Comparison of ENCODE assay signal across 8 mouse cellular contexts in the genomic region with DNA sequence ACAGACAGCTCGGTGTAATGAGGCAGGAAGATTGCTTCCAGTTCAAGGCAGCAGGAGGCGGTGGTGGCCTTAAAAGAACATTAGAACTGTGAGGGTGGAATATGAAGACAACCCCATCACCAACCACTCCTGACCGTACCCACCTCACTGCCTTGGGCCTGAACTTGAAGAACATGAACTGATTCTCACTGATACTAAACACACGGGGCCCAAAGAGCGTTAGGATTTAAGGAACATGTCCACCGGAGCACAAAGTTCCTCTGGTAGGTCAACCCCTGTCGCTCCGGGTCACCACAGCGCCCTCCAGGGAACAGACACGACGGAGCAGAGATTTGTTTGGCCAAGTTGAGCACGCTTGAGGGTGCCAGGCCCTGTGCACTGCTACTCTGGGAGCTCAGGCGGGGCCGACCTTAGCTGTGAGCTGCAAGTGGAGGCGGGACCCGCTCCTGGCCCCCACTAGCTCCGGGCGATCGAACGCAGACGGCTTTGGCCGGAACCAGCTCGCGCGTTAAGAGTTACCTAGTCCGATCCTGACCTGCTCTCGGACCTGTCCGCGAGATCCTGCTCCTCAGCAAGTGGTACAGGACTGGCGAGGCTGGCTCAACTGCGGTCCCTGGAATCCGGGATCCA. TPM values are rescaled to one million over a fixed set of nuclear protein-coding genes. Genes with fewer than 3 reads are reported as not detected.
A peak's percentile ranks its signal among the peaks of the same experiment; 100 is the strongest.
DNase-seq lines count a peak whose midpoint lies in the region; ATAC-seq and TF ChIP-seq lines count a peak whose summit lies in the region.

No protein-coding gene starts in this region.

- H3K9ac ChIP-seq in heart, embryonic 12.5 days: peak overlapping the region; percentile 77

- peak; percentile 78 for ATAC-seq in heart, embryonic 12.5 days (ENCODE audit: insufficient number of reproducible peaks, low FRiP score)

- no peaks in the 10 kb centered on the region for H3K27me3 ChIP-seq in E14TG2a.4 (ENCODE audit: insufficient read depth, low read length)
- no peaks in the 10 kb centered on the region for H3K27me3 ChIP-seq in heart, embryonic 12.5 days (replicated peaks)

- peak overlapping the region; percentile 12; the same call in 1 of the 2 replicates for H3K27ac ChIP-seq in cortical plate, adult 2 months (ENCODE audit: insufficient read depth, low read length)
- H3K27ac ChIP-seq in heart, embryonic 12.5 days (ENCODE audit: poor library complexity, severe bottlenecking): peak overlapping the region; percentile 52
- peak overlapping the region; percentile 64 for H3K27ac ChIP-seq in macrophage

- 1% methylated on average over 32 of the region's 32 CpGs for WGBS in heart, embryonic 12.5 days
- under 1% methylated on average over 32 of the region's 32 CpGs for WGBS in macrophage (ENCODE audit: missing documents)

- peaks cover 44% of the 10 kb centered on the region for H3K4me1 ChIP-seq in E14TG2a.4 (replicated peaks; ENCODE audit: low read depth, low read length)
- H3K4me1 ChIP-seq in cortical plate, adult 2 months (ENCODE audit: control insufficient read depth, insufficient read depth, low read length): peaks cover 2% of the 10 kb centered on the region; the same call in 1 of the 2 replicates
- H3K4me1 ChIP-seq in heart, embryonic 12.5 days (replicated peaks): peaks cover 16% of the 10 kb centered on the region

- no peak for TF ChIP-seq POLR2A in cortical plate, adult 2 months (IDR thresholded peaks at IDR 0.05; ENCODE audit: extremely low read depth, insufficient read depth, low read length)

- peaks cover 47% of the 10 kb centered on the region for H3K79me2 ChIP-seq in macrophage (ENCODE audit: inconsistent target)

- peak; percentile 15 for TF ChIP-seq CTCF in E14TG2a.4 (conservative IDR thresholded peaks at IDR 0.05; ENCODE audit: low read length)
- TF ChIP-seq CTCF in cortical plate, adult 2 months (IDR thresholded peaks at IDR 0.05; ENCODE audit: extremely low read depth, insufficient read depth, low read length): 0 out of 2 replicates have a peak, but pooled peaks have one; percentile 10

- no peaks in the 10 kb centered on the region for H3K36me3 ChIP-seq in E14TG2a.4 (ENCODE audit: insufficient read depth, low read length)
- H3K36me3 ChIP-seq in heart, embryonic 12.5 days: no peaks in the 10 kb centered on the region
- no peaks in the 10 kb centered on the region for H3K36me3 ChIP-seq in macrophage (ENCODE audit: inconsistent target)

- H3K4me3 ChIP-seq in E14TG2a.4 (replicated peaks; ENCODE audit: low read length) (peak overlapping the region; percentile 89), macrophage (ENCODE audit: inconsistent target) (peak overlapping the region; percentile 61)
- peak overlapping the region; percentile 77 for H3K4me3 ChIP-seq in cortical plate, adult 2 months (ENCODE audit: insufficient read depth, low read length)
- peak overlapping the region; percentile 79 for H3K4me3 ChIP-seq in heart, embryonic 12.5 days

- peak; percentile 87 for DNase-seq in 416B (ENCODE audit: low read depth)
- DNase-seq in kidney, postnatal 36 days: peak; percentile 80 to 86
- DNase-seq in spleen, postnatal 10 days (ENCODE audit: low spot score in 2 of 2): peak; percentile 73 to 77
- no peak for DNase-seq in cerebellum, adult 9-11 months

- no peaks in the 10 kb centered on the region for H3K9me3 ChIP-seq in E14TG2a.4 (ENCODE audit: low read length)
- H3K9me3 ChIP-seq in heart, embryonic 12.5 days (replicated peaks): no peaks in the 10 kb centered on the region

- H3K4me2 ChIP-seq in heart, embryonic 12.5 days: peak overlapping the region; percentile 84

RNA-seq across cellular contexts. Expression of a gene that starts 0.5 kb away (rescaled TPM):
- 22.2 and 24.3 TPM in 2 replicates for polyA plus RNA-seq in cortical plate, adult 2 months (2012; rRNA removed)
- 46.1 TPM in 2 replicates for polyA plus RNA-seq in heart, embryonic 12.5 days (2016; fragmentation: Nextera tagmentation; extraction: Ambion mirVana)
- 100 to 1,000 TPM in 2 of 26 experiments, 10 to 100 TPM in 24; 12.4 to 114 (median 48.7) TPM for total RNA-seq in macrophage (2018; cell fraction: chromatin; rRNA removed)
- total RNA-seq in macrophage (2018; cell fraction: cytosol; rRNA removed): 100 to 1,000 TPM in 25 of 26 experiments, 10 to 100 TPM in 1; 95.8 to 167 (median 130) TPM
- 100 to 1,000 TPM in 23 of 26 experiments, 10 to 100 TPM in 3; 37.4 to 192 (median 141) TPM for total RNA-seq in macrophage (2018; cell fraction: nucleus; rRNA removed)
- 73.6 to 152 TPM (median 101 TPM) in 3 replicates for polyA plus RNA-seq in macrophage (2018)

RNA-seq across cellular contexts. Expression of a gene that starts 9.1 kb away (rescaled TPM):
- 64.8 and 68.3 TPM in 2 replicates for polyA plus RNA-seq in cortical plate, adult 2 months (2012; rRNA removed)
- 72.3 and 77.0 TPM in 2 replicates for polyA plus RNA-seq in heart, embryonic 12.5 days (2016; fragmentation: Nextera tagmentation; extraction: Ambion mirVana)
- total RNA-seq in macrophage (2018; cell fraction: chromatin; rRNA removed): 100 to 1,000 TPM in 24 of 26 experiments, 10 to 100 TPM in 2; 88.5 to 241 (median 151) TPM
- 10 to 100 TPM in 24 of 26 experiments, 1 to 10 TPM in 2; 9.6 to 28.3 (median 18.0) TPM for total RNA-seq in macrophage (2018; cell fraction: cytosol; rRNA removed)
- total RNA-seq in macrophage (2018; cell fraction: nucleus; rRNA removed): 100 to 1,000 TPM in 11 of 26 experiments, 10 to 100 TPM in 15; 54.8 to 171 (median 85.8) TPM
- polyA plus RNA-seq in macrophage (2018): 27.9 to 31.3 TPM (median 28.9 TPM) in 3 replicates

RNA-seq across cellular contexts. Expression of a gene that starts 36.0 kb away (rescaled TPM):
- 163 and 175 TPM in 2 replicates for polyA plus RNA-seq in cortical plate, adult 2 months (2012; rRNA removed)
- polyA plus RNA-seq in heart, embryonic 12.5 days (2016; fragmentation: Nextera tagmentation; extraction: Ambion mirVana): 6.3 and 7.2 TPM in 2 replicates
- total RNA-seq in macrophage (2018; cell fraction: chromatin; rRNA removed): not detected
- total RNA-seq in macrophage (2018; cell fraction: cytosol; rRNA removed): not detected
- not detected for total RNA-seq in macrophage (2018; cell fraction: nucleus; rRNA removed)
- not detected in 3 replicates for polyA plus RNA-seq in macrophage (2018)

RNA-seq across cellular contexts. Expression of a gene that starts 40.8 kb away (rescaled TPM):
- polyA plus RNA-seq in cortical plate, adult 2 months (2012; rRNA removed): 90.4 and 99.2 TPM in 2 replicates
- polyA plus RNA-seq in heart, embryonic 12.5 days (2016; fragmentation: Nextera tagmentation; extraction: Ambion mirVana): 5.6 and 7.0 TPM in 2 replicates
- total RNA-seq in macrophage (2018; cell fraction: chromatin; rRNA removed): 10 to 100 TPM in 9 of 26 experiments, 1 to 10 TPM in 7, under 1 TPM in 8, not detected in 2; 0.45 to 22.3 (median 5.9) TPM
- under 1 TPM in 12 of 26 experiments, not detected in 14; 0.05 to 0.93 (median 0.26) TPM for total RNA-seq in macrophage (2018; cell fraction: cytosol; rRNA removed)
- total RNA-seq in macrophage (2018; cell fraction: nucleus; rRNA removed): 10 to 100 TPM in 8 of 26 experiments, 1 to 10 TPM in 7, under 1 TPM in 9, not detected in 2; 0.24 to 24.9 (median 5.2) TPM
- polyA plus RNA-seq in macrophage (2018): 0.07 to 1.2 TPM (median 0.88 TPM) in 3 replicates

RNA-seq across cellular contexts. Expression of a gene that starts 44.7 kb away (rescaled TPM):
- polyA plus RNA-seq in cortical plate, adult 2 months (2012; rRNA removed): 0.30 and 0.33 TPM in 2 replicates
- 0.45 and 1.0 TPM in 2 replicates for polyA plus RNA-seq in heart, embryonic 12.5 days (2016; fragmentation: Nextera tagmentation; extraction: Ambion mirVana)
- total RNA-seq in macrophage (2018; cell fraction: chromatin; rRNA removed): not detected
- not detected for total RNA-seq in macrophage (2018; cell fraction: cytosol; rRNA removed)
- not detected for total RNA-seq in macrophage (2018; cell fraction: nucleus; rRNA removed)
- polyA plus RNA-seq in macrophage (2018): not detected in 3 replicates

Comparison
In these comparisons a context has a peak if more than half of its experiments do, and no peak if none do; other contexts are left out.
1. H3K27ac ChIP-seq: peak in every context shown above with its lines; median percentile 64 in macrophage; 52 in heart, embryonic 12.5 days; 12 in cortical plate, adult 2 months.
2. RNA of a gene that starts 36.0 kb away (polyA plus RNA-seq): 163 to 175 TPM in cortical plate, adult 2 months; 6.3 to 7.2 TPM in heart, embryonic 12.5 days and not detected in macrophage; every median in the first group is over 10 times any median in the second.
3. Peak in every context shown above with its lines, with median percentiles within 50 percentile points of each other: H3K4me3 ChIP-seq.